Mouse (Mus musculus): ENCODE measurements around the gene Gm9513. TPM values are rescaled to one million over a fixed set of nuclear protein-coding genes. Genes with fewer than 3 reads are reported as not detected.

The Gm9513 gene
- total RNA-seq (2014; fragmentation: Nextera tagmentation) (not detected in 2 replicates), total RNA-seq (2017) (not detected in 2 replicates), polyA plus RNA-seq (2012) (not detected in 2 replicates)

DNA sequence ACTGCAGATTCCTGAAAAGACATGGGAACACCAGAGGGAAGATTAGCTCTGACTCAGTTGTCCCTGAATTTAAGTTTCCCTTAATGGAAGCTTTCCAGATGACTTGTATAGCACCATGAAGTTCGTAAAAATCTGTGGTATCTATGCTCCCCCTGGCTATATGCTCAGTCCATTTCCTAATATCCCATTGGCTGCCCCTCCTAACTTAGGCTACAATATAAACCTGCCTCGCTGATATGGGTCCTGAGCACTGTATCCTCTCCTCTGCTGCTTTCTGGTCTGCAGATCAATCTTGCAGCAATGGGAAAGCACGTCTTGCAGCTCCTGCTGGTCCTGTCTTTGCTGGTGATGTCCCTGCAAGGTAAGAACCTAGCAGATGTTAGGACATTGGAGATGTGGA, at the start of gene Gm9513:
Gm9513 (plus strand) TSS at position 301 of the 400 bp plus-strand sequence.
- Histone ChIP-seq H3K9me3 (replicated peaks) (no peaks in the 10 kb centered on the region), H3K4me3 (ENCODE audit: low read depth, low read length) (no peak within 1 kb of the TSS), H3K4me1 (ENCODE audit: insufficient read depth, low read depth, low read length) (no peaks in the 10 kb centered on the region), H3K36me3 (replicated peaks) (no peaks in the 10 kb centered on the region), H3K27me3 (ENCODE audit: insufficient read depth, low read length) (no peaks in the 10 kb centered on the region)
- no peak for TF ChIP-seq POLR2AphosphoS5 (IDR thresholded peaks at IDR 0.05; ENCODE audit: insufficient replicate concordance, low read depth, low read length)
- no peak for TF ChIP-seq CTCF (IDR thresholded peaks at IDR 0.05; ENCODE audit: low read depth, low read length)
- TF ChIP-seq GATA2 (IDR thresholded peaks at IDR 0.05; ENCODE audit: borderline replicate concordance, low read depth, low read length): no peak
- TF ChIP-seq GATA1 (IDR thresholded peaks at IDR 0.05; ENCODE audit: borderline replicate concordance, low read length): no peak
- TF ChIP-seq TAL1 (conservative IDR thresholded peaks at IDR 0.05; ENCODE audit: low read depth, low read length): no peak
- ATAC-seq (ENCODE audit: extremely low read depth, insufficient number of reproducible peaks, low FRiP score, poor library complexity, severe bottlenecking): no peak
- DNase-seq (ENCODE audit: low spot score): no peak

DNA sequence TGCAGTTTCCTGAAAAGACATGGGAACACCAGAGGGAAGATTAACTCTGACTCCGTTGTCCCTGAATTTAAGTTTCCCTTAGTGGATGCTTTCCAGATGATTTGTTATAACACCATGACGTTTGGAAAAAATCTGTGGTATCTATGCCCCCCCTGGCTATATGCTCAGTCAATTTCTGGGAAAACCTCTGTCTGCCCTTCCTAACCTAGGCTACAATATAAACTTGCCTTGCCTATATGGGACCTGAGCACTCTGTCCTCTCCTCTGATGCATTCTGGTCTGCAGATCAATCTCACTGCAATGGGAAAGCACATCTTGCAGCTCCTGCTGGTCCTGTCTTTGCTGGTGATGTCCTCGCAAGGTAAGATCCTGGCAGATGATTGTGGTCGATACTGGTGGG, 43.9 kb upstream of the Gm9513 start, which contains the start of gene Gm7257:
Gm7257 (plus strand) TSS at position 301 of the 400 bp plus-strand sequence.
- no peaks in the 10 kb centered on the region for H3K4me1 ChIP-seq (ENCODE audit: insufficient read depth, low read depth, low read length)
- DNase-seq (ENCODE audit: low spot score) (no peak), ATAC-seq (ENCODE audit: extremely low read depth, insufficient number of reproducible peaks, low FRiP score, poor library complexity, severe bottlenecking) (no peak)
- H3K4me3 ChIP-seq (ENCODE audit: low read depth, low read length): no peak within 1 kb of the TSS
- H3K27me3 ChIP-seq (ENCODE audit: insufficient read depth, low read length): no peaks in the 10 kb centered on the region
- no peak for TF ChIP-seq GATA2 (IDR thresholded peaks at IDR 0.05; ENCODE audit: borderline replicate concordance, low read depth, low read length)
- TF ChIP-seq POLR2AphosphoS5 (IDR thresholded peaks at IDR 0.05; ENCODE audit: insufficient replicate concordance, low read depth, low read length): no peak
- no peak for TF ChIP-seq GATA1 (IDR thresholded peaks at IDR 0.05; ENCODE audit: borderline replicate concordance, low read length)
- TF ChIP-seq TAL1 (conservative IDR thresholded peaks at IDR 0.05; ENCODE audit: low read depth, low read length): no peak
- no peak for TF ChIP-seq CTCF (IDR thresholded peaks at IDR 0.05; ENCODE audit: low read depth, low read length)
- H3K36me3 ChIP-seq (replicated peaks): no peaks in the 10 kb centered on the region
- no peaks in the 10 kb centered on the region for H3K9me3 ChIP-seq (replicated peaks)

DNA sequence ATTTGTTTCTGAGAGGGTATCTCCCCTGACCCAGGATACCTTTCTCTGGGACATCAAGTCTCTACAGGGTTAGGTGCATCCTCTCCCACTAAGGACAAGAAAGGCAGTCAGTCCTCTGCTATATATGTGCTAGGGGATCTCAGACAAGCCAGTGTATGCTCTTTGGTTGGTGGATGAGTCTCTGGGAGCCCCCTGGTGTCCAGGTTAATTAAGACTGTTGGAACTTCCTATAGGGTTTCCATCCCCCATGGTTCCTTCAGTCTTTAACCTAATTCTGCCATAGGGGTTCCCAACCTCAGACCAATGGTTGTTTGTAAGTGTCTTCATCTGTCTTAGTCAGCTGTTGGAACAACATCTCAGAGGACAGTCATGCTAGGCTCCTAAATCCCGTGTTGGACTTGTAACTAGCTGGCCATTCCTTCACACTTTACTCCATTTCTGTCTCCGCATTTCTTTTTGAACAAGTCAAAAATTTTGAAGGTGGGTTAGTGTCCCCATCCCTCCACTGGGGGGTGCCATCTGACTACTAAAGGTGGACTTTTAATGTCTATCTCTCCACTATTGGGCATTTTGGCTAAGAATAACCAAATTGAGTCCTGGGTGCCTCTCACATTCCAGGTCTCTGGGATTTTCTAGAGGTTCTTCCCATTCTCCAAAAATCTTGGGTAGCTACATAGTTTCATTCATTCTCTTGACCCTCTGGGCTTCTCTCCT, 40.2 kb upstream of the Gm9513 start:
- H3K4me1 ChIP-seq (ENCODE audit: insufficient read depth, low read depth, low read length): no peaks in the 10 kb centered on the region
- no peak for TF ChIP-seq GATA2 (IDR thresholded peaks at IDR 0.05; ENCODE audit: borderline replicate concordance, low read depth, low read length)
- TF ChIP-seq GATA1 (IDR thresholded peaks at IDR 0.05; ENCODE audit: borderline replicate concordance, low read length): no peak
- no peak for TF ChIP-seq POLR2AphosphoS5 (IDR thresholded peaks at IDR 0.05; ENCODE audit: insufficient replicate concordance, low read depth, low read length)
- no peak for TF ChIP-seq TAL1 (conservative IDR thresholded peaks at IDR 0.05; ENCODE audit: low read depth, low read length)
- no peak for TF ChIP-seq CTCF (IDR thresholded peaks at IDR 0.05; ENCODE audit: low read depth, low read length)
- no peaks in the 10 kb centered on the region for H3K27me3 ChIP-seq (ENCODE audit: insufficient read depth, low read length)
- ATAC-seq (ENCODE audit: extremely low read depth, insufficient number of reproducible peaks, low FRiP score, poor library complexity, severe bottlenecking) (no peak), DNase-seq (ENCODE audit: low spot score) (no peak)
- H3K4me3 ChIP-seq (ENCODE audit: low read depth, low read length): no peak overlapping the region
- no peaks in the 10 kb centered on the region for H3K36me3 ChIP-seq (replicated peaks)
- H3K9me3 ChIP-seq (replicated peaks): no peaks in the 10 kb centered on the region

DNA sequence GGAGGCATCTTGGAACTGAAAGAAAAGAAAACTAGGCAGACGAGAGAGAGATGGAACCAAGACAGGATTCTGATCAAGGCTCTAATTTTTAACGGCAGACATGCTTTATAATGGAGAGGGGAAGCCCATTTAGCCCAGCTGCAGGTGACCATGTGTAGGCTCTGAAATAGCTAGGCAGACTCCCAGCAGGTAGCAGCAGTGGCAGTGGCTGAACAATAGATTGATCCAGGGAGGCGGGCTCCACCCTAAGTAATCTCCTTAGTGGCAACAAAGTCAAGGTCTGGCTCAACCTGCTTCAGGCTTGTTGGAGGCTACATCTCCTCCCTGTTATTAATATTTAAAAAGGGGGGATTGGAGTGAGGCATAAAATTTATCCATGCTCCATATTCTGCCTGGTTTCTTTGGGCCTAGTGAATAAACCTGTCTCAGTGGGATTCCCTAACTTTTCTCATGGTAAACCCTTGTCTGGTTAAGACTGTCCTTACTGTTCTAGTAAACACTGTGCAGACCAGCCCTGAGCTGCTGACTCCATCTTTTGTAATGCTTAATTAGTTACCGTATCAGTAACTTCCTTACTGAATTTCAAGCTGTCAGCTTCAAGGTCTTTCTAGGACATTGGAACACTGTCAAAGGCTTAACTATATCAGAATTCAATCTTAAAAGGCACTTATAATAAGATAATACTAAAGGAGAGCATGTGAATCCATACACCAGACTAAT, 19.2 kb downstream of the Gm9513 start:
- ATAC-seq (ENCODE audit: extremely low read depth, insufficient number of reproducible peaks, low FRiP score, poor library complexity, severe bottlenecking) (no peak), DNase-seq (ENCODE audit: low spot score) (no peak)
- Histone ChIP-seq H3K4me1 (ENCODE audit: insufficient read depth, low read depth, low read length) (no peaks in the 10 kb centered on the region), H3K4me3 (ENCODE audit: low read depth, low read length) (no peak overlapping the region), H3K36me3 (replicated peaks) (no peaks in the 10 kb centered on the region), H3K27me3 (ENCODE audit: insufficient read depth, low read length) (no peaks in the 10 kb centered on the region), H3K9me3 (replicated peaks) (no peaks in the 10 kb centered on the region)
- TF ChIP-seq GATA1 (IDR thresholded peaks at IDR 0.05; ENCODE audit: borderline replicate concordance, low read length) (no peak), CTCF (IDR thresholded peaks at IDR 0.05; ENCODE audit: low read depth, low read length) (no peak), POLR2AphosphoS5 (IDR thresholded peaks at IDR 0.05; ENCODE audit: insufficient replicate concordance, low read depth, low read length) (no peak), TAL1 (conservative IDR thresholded peaks at IDR 0.05; ENCODE audit: low read depth, low read length) (no peak), GATA2 (IDR thresholded peaks at IDR 0.05; ENCODE audit: borderline replicate concordance, low read depth, low read length) (no peak)

DNA sequence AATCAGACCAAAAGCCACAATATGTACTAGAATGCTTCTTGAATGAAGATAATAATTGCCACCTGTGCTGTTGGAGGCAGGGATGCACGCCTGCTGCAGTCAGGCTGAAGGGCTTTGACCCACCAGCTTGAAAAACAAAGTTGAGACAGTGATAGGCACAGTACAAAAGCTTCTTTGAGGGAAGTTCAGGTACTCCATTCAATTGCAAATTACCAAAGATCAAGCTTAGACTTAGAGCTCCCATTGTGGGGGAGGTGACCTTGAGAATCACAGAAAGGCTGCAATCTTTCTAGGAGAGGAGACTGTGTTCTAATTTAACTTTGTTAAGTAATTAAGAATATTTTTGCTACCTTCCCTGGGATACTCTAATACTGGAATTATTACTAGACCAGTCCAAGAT, 20.4 kb downstream of the Gm9513 start:
- Histone ChIP-seq H3K36me3 (replicated peaks) (no peaks in the 10 kb centered on the region), H3K4me1 (ENCODE audit: insufficient read depth, low read depth, low read length) (no peaks in the 10 kb centered on the region), H3K9me3 (replicated peaks) (no peaks in the 10 kb centered on the region), H3K27me3 (ENCODE audit: insufficient read depth, low read length) (no peaks in the 10 kb centered on the region), H3K4me3 (ENCODE audit: low read depth, low read length) (no peak overlapping the region)
- no peak for ATAC-seq (ENCODE audit: extremely low read depth, insufficient number of reproducible peaks, low FRiP score, poor library complexity, severe bottlenecking)
- DNase-seq (ENCODE audit: low spot score): no peak
- TF ChIP-seq GATA2 (IDR thresholded peaks at IDR 0.05; ENCODE audit: borderline replicate concordance, low read depth, low read length) (no peak), GATA1 (IDR thresholded peaks at IDR 0.05; ENCODE audit: borderline replicate concordance, low read length) (no peak), TAL1 (conservative IDR thresholded peaks at IDR 0.05; ENCODE audit: low read depth, low read length) (no peak), POLR2AphosphoS5 (IDR thresholded peaks at IDR 0.05; ENCODE audit: insufficient replicate concordance, low read depth, low read length) (no peak)

DNA sequence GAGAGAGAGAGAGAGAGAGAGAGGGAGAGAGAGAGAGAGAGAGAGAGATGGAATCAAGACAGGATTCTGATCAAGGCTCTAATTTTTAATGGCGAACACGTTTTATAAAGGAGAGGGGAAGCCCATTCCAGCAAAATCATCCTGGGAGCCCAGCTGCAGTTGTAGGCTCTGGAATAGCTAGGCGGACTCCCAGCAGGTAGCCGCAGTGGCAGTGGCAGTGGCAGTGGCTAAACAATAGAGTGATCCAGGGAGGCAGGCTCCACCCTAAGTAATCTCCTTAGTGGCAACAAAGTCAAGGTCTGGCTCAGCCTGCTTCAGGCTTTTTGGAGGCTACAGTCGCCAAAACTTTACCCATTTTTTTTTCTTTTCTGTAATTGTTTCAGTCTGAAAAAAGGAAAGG, 28.8 kb downstream of the Gm9513 start:
- ATAC-seq (ENCODE audit: extremely low read depth, insufficient number of reproducible peaks, low FRiP score, poor library complexity, severe bottlenecking) (no peak), DNase-seq (ENCODE audit: low spot score) (no peak)
- no peak overlapping the region for H3K4me3 ChIP-seq (ENCODE audit: low read depth, low read length)
- no peak for TF ChIP-seq GATA2 (IDR thresholded peaks at IDR 0.05; ENCODE audit: borderline replicate concordance, low read depth, low read length)
- no peak for TF ChIP-seq GATA1 (IDR thresholded peaks at IDR 0.05; ENCODE audit: borderline replicate concordance, low read length)
- TF ChIP-seq POLR2AphosphoS5 (IDR thresholded peaks at IDR 0.05; ENCODE audit: insufficient replicate concordance, low read depth, low read length): no peak
- no peak for TF ChIP-seq TAL1 (conservative IDR thresholded peaks at IDR 0.05; ENCODE audit: low read depth, low read length)
- no peak for TF ChIP-seq CTCF (IDR thresholded peaks at IDR 0.05; ENCODE audit: low read depth, low read length)
- H3K36me3 ChIP-seq (replicated peaks): no peaks in the 10 kb centered on the region
- no peaks in the 10 kb centered on the region for H3K27me3 ChIP-seq (ENCODE audit: insufficient read depth, low read length)
- no peaks in the 10 kb centered on the region for H3K9me3 ChIP-seq (replicated peaks)
- H3K4me1 ChIP-seq (ENCODE audit: insufficient read depth, low read depth, low read length): no peaks in the 10 kb centered on the region

Other genes with a start within 250 kb of the Gm9513 start
- gene Gm7257, start 43.8 kb upstream of the Gm9513 start, total RNA-seq (2014; fragmentation: Nextera tagmentation): not detected in 2 replicates
- not detected in 2 replicates for gene Gm7257, start 43.8 kb upstream of the Gm9513 start, total RNA-seq (2017)
- gene Gm7257, start 43.8 kb upstream of the Gm9513 start, polyA plus RNA-seq (2012): not detected in 2 replicates
- gene Gm5615, start 66.3 kb downstream of the Gm9513 start, total RNA-seq (2014; fragmentation: Nextera tagmentation): not detected in 2 replicates
- not detected in 2 replicates for gene Gm5615, start 66.3 kb downstream of the Gm9513 start, total RNA-seq (2017)
- gene Gm5615, start 66.3 kb downstream of the Gm9513 start, polyA plus RNA-seq (2012): not detected in 2 replicates
- gene Gm17689, start 107.0 kb downstream of the Gm9513 start, total RNA-seq (2014; fragmentation: Nextera tagmentation): not detected in 2 replicates
- gene Gm17689, start 107.0 kb downstream of the Gm9513 start, total RNA-seq (2017): not detected in 2 replicates
- not detected in 2 replicates for gene Gm17689, start 107.0 kb downstream of the Gm9513 start, polyA plus RNA-seq (2012)
- gene A630095E13Rik, start 167.7 kb downstream of the Gm9513 start, total RNA-seq (2014; fragmentation: Nextera tagmentation): not detected in 2 replicates
- gene A630095E13Rik, start 167.7 kb downstream of the Gm9513 start, total RNA-seq (2017): 0.05 TPM in 1 of 2 replicates, not detected in the other
- not detected in 2 replicates for gene A630095E13Rik, start 167.7 kb downstream of the Gm9513 start, polyA plus RNA-seq (2012)
- gene Acrv1, start 217.6 kb downstream of the Gm9513 start, total RNA-seq (2014; fragmentation: Nextera tagmentation): not detected in 2 replicates
- 0.05 and 0.06 TPM in 2 replicates for gene Acrv1, start 217.6 kb downstream of the Gm9513 start, total RNA-seq (2017)
- not detected in 2 replicates for gene Acrv1, start 217.6 kb downstream of the Gm9513 start, polyA plus RNA-seq (2012)

Measured in G1E (cell line).